Mouse (Mus musculus): ENCODE measurements at regions not wholly inside any gene's neighbourhood (a gene's known extent, or its start where the extent isn't known, plus 50 kb on each side); places are given as distances from the start of the nearest gene placed in this dataset.
"Not testable (repeated sequence)": the region's sequence is repeated elsewhere in the genome, so short reads cannot be mapped to it uniquely, and the experiment has no call there.

DNA sequence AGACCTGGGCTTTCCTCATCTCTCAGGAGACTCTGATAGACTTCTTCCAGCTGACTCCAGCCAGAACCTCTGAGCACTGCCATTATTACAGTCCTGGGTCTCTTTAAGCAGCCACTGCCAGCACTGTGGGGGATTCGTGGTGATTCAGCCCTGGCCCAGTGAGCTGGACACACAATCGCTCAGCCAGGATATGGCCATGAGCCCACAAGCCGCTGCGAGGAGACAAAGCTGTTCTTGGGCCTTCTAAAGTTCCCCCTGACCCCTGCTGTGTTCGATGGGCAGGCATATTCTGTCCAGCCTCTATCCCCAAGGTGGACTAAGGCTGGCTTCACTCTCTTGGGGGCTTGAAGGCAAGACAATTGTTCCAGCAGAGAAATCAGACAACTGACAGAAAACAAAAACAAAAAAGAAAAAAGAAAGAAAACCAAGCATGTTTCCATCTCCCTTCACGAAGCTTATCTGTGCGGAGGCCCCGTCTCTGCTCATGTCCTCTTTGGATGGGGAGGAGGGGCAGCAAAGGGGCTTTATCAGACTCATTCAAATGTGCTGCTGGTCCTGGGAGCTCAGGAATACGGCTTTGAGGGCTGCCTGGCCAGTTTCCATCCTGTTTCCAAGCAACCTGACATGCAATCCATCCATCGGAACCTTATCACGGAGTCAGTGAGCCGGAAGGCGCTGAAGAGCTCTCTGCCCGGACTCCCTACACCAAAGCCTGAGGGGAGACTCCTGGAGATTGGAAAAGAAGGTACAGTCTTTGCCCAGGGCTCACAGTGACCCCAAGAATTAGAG is 362.0 kb downstream of the Sox9 start:
- TF ChIP-seq CTCF (IDR thresholded peaks at IDR 0.05; ENCODE audit: borderline replicate concordance, extremely low read depth, insufficient read depth, insufficient read length) (no peak), POLR2A (IDR thresholded peaks at IDR 0.05; ENCODE audit: borderline replicate concordance, extremely low read depth, insufficient read depth, insufficient read length, poor library complexity, severe bottlenecking) (no peak)
- peak; percentile 96 for DNase-seq (ENCODE audit: low read depth)

- TF ChIP-seq POLR2A (IDR thresholded peaks at IDR 0.05; ENCODE audit: borderline replicate concordance, extremely low read depth, insufficient read depth, insufficient read length, poor library complexity, severe bottlenecking), result no peak
- no peak for TF ChIP-seq CTCF (IDR thresholded peaks at IDR 0.05; ENCODE audit: borderline replicate concordance, extremely low read depth, insufficient read depth, insufficient read length)
- no peak for DNase-seq (ENCODE audit: low read depth)
Observed at GRCm38 (mm10) chr11:113145721-113146120, 363.7 kb downstream of the Sox9 start.

DNA sequence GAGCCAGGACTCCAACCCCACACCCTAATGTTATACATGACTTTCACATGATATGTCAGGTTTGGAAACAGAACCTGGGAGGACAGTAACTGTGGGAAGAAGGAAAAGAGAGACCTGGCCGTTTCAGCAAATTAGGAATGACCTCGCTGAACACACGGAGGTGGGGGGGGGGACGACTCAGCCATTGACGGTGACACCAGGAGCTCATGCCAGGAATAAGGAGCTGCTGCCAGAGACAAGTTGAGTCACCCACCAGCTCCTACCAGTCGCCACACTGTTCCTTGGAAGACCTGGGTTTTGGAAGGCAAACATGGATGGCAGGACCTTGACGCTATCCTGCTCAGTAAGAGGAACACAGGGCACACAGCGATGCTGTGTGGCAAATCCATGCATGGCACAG is 364.7 kb downstream of the Sox9 start:
- TF ChIP-seq CTCF (IDR thresholded peaks at IDR 0.05; ENCODE audit: borderline replicate concordance, extremely low read depth, insufficient read depth, insufficient read length), result no peak
- TF ChIP-seq POLR2A (IDR thresholded peaks at IDR 0.05; ENCODE audit: borderline replicate concordance, extremely low read depth, insufficient read depth, insufficient read length, poor library complexity, severe bottlenecking), result no peak

GRCm38 (mm10) chr11:113147535-113148197 is 365.6 kb downstream of the Sox9 start:
- no peak for DNase-seq (ENCODE audit: low read depth)
- TF ChIP-seq POLR2A (IDR thresholded peaks at IDR 0.05; ENCODE audit: borderline replicate concordance, extremely low read depth, insufficient read depth, insufficient read length, poor library complexity, severe bottlenecking) (no peak), CTCF (IDR thresholded peaks at IDR 0.05; ENCODE audit: borderline replicate concordance, extremely low read depth, insufficient read depth, insufficient read length) (no peak)

More for the DNA sequence above, 364.7 kb downstream of the Sox9 start:
- no peak for DNase-seq (ENCODE audit: low read depth)

DNA sequence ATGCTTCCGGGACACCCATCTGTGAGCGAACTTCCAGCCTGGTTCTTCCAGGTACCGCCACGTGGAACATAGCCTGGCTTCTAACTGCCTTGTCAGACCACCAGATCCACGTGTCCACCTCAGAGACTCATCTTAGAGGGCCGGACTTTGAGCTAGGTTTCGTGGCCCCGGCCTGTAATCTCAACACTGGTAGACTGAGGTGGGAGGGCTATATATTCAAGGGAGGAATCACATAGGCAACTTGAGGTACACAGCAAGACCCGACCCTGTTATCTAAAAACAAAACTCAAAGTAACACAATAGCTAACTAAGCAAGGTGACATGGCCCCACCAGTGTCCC is 366.1 kb downstream of the Sox9 start:
- TF ChIP-seq POLR2A (IDR thresholded peaks at IDR 0.05; ENCODE audit: borderline replicate concordance, extremely low read depth, insufficient read depth, insufficient read length, poor library complexity, severe bottlenecking) (no peak), CTCF (IDR thresholded peaks at IDR 0.05; ENCODE audit: borderline replicate concordance, extremely low read depth, insufficient read depth, insufficient read length) (no peak)
- DNase-seq (ENCODE audit: low read depth), result no peak

GRCm38 (mm10) chr11:113155515-113155914 is 373.5 kb downstream of the Sox9 start:
- DNase-seq (ENCODE audit: low read depth), result no peak
- TF ChIP-seq POLR2A (IDR thresholded peaks at IDR 0.05; ENCODE audit: borderline replicate concordance, extremely low read depth, insufficient read depth, insufficient read length, poor library complexity, severe bottlenecking) (no peak), CTCF (IDR thresholded peaks at IDR 0.05; ENCODE audit: borderline replicate concordance, extremely low read depth, insufficient read depth, insufficient read length) (no peak)

GRCm38 (mm10) chr11:113163941-113164340 is 381.9 kb downstream of the Sox9 start:
- TF ChIP-seq POLR2A (IDR thresholded peaks at IDR 0.05; ENCODE audit: borderline replicate concordance, extremely low read depth, insufficient read depth, insufficient read length, poor library complexity, severe bottlenecking) (no peak), CTCF (IDR thresholded peaks at IDR 0.05; ENCODE audit: borderline replicate concordance, extremely low read depth, insufficient read depth, insufficient read length) (no peak)
- DNase-seq (ENCODE audit: low read depth), result no peak

- no peak for DNase-seq (ENCODE audit: low read depth)
- no peak for TF ChIP-seq POLR2A (IDR thresholded peaks at IDR 0.05; ENCODE audit: borderline replicate concordance, extremely low read depth, insufficient read depth, insufficient read length, poor library complexity, severe bottlenecking)
- TF ChIP-seq CTCF (IDR thresholded peaks at IDR 0.05; ENCODE audit: borderline replicate concordance, extremely low read depth, insufficient read depth, insufficient read length), result no peak
Observed at GRCm38 (mm10) chr11:113164510-113164909, 382.5 kb downstream of the Sox9 start.

DNA sequence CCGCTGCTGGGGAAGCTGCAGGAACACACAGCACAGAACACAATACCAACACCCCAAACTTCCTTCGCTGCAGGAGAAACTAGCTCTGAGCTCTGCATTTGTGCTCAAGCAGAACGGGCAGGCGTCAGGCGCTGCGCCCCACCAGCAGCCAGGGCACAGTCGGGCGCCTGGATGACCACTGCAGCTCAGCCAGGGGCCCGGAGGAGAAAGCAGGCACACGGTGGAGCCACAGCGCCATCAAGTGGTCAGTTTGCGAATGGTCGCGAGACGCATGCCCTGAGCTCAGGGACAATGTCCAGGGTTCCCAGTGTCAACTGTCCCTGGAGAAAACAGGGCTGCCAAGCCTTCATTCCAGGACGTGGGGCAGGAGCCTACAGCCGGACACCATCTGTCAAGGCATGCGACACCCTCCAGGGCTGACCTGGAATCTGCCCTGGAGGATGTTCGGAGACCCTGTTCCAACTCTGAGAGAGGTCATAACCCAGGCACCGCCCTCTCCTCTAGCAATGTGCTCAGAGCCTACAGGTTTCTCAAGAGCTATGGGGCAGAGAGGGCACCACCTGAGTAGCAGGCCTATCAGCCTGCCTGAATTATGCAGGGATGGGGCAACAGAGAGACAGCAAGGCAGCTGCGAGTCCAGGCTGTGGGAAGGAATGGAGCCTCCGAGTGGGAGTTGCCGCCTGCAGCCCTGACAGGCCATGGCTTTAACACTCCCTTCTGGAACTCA is 383.2 kb downstream of the Sox9 start:
- DNase-seq (ENCODE audit: low read depth), result peak; percentile 87

GRCm38 (mm10) chr11:113166517-113166916 is 384.5 kb downstream of the Sox9 start:
- no peak for DNase-seq (ENCODE audit: low read depth)
- no peak for TF ChIP-seq CTCF (IDR thresholded peaks at IDR 0.05; ENCODE audit: borderline replicate concordance, extremely low read depth, insufficient read depth, insufficient read length)
- no peak for TF ChIP-seq POLR2A (IDR thresholded peaks at IDR 0.05; ENCODE audit: borderline replicate concordance, extremely low read depth, insufficient read depth, insufficient read length, poor library complexity, severe bottlenecking)

More for the DNA sequence above, 383.2 kb downstream of the Sox9 start:
- peak; percentile 98 for TF ChIP-seq CTCF (IDR thresholded peaks at IDR 0.05; ENCODE audit: borderline replicate concordance, extremely low read depth, insufficient read depth, insufficient read length)
- no peak for TF ChIP-seq POLR2A (IDR thresholded peaks at IDR 0.05; ENCODE audit: borderline replicate concordance, extremely low read depth, insufficient read depth, insufficient read length, poor library complexity, severe bottlenecking)

DNA sequence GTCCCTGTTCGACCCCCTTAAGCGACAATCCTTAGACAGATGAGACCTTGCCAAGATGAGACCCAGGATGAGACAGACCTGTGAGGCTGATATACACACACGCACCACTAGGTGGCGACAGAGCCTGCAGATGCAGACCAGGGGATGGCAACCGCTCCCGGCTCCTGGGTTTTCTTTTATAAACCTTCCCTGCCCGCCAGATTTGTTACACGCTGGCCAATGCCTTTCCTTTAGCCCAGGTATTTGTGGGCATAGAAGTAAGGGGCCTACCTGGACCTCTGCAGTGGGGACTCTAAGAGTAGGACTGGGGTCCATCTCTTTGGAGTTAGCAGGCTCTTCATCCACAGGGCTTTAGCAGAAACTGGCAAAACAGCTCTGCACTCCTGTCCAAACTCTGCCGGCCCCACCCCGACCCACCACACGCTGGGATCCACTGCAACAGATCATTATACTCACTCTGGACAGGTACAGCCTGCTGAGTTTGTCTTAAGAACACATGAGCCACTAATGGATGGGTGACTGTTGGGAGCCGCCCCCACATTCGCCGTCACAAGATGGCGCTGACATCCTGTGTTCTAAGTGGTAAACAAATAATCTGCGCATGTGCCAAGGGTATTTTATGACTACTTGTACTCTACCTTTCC is 390.6 kb downstream of the Sox9 start:
- TF ChIP-seq POLR2A (IDR thresholded peaks at IDR 0.05; ENCODE audit: borderline replicate concordance, extremely low read depth, insufficient read depth, insufficient read length, poor library complexity, severe bottlenecking) (no peak), CTCF (IDR thresholded peaks at IDR 0.05; ENCODE audit: borderline replicate concordance, extremely low read depth, insufficient read depth, insufficient read length) (peak; percentile 94)
- DNase-seq (ENCODE audit: low read depth), result peak; percentile 93

- DNase-seq (ENCODE audit: low read depth), result not testable (repeated sequence)
Observed at GRCm38 (mm10) chr11:113173317-113173716, 391.3 kb downstream of the Sox9 start.

All from brain, embryonic 14.5 days (tissue).